Mouse (Mus musculus) stomach, embryonic 14.5 days (tissue): Measurements from ENCODE around the gene Gltpd2. TPM values are rescaled to one million over a fixed set of nuclear protein-coding genes. Genes with fewer than 3 reads are reported as not detected.
"Not testable (repeated sequence)": the region's sequence is repeated elsewhere in the genome, so short reads cannot be mapped to it uniquely, and the experiment has no call there.

ENCODE experiments used
- ATAC-seq: fragments of 200-750 bp; cut with Nextera tagmentation; 2 replicates; pipeline ENCODE4 v1.8.0; 2017; ENCODE audit warnings: low read depth, moderate TSS enrichment; ENCODE audit not compliant: insufficient number of reproducible peaks, insufficient read depth, low FRiP score
- H3K27ac ChIP-seq: fragments of 300-500 bp; sonication (generic); 2 replicates; pipeline ENCODE4 v1.5.1; 2014; ENCODE audit warnings: mild to moderate bottlenecking, low read length, moderate library complexity, mixed read lengths
- H3K27me3 ChIP-seq: fragments of 300-500 bp; sonication (generic); 2 replicates; pipeline ENCODE4 v1.6.1; 2014; ENCODE audit warnings: low read length, control low read depth, mixed read lengths; ENCODE audit not compliant: control insufficient read depth, insufficient read depth
- H3K36me3 ChIP-seq: fragments of 300-500 bp; sonication (generic); 2 replicates; pipeline ENCODE4 v1.6.1; 2014; ENCODE audit warnings: mild to moderate bottlenecking, control low read depth, low read length, moderate library complexity, mixed read lengths; ENCODE audit not compliant: control insufficient read depth, insufficient read depth
- H3K4me1 ChIP-seq: fragments of 300-500 bp; sonication (generic); 2 replicates; pipeline ENCODE4 v1.6.1; 2014; ENCODE audit warnings: low read length, control low read depth, mixed read lengths; ENCODE audit not compliant: control insufficient read depth, insufficient read depth
- H3K4me2 ChIP-seq: fragments of 300-500 bp; sonication (generic); replicated peaks from 2 replicates; pipeline ENCODE4 v1.6.1; 2014; ENCODE audit warnings: low read depth, low read length, control low read depth
- H3K4me3 ChIP-seq: fragments of 300-500 bp; sonication (generic); 2 replicates; pipeline ENCODE4 v1.5.1; 2014; ENCODE audit warnings: low read depth, low read length, control low read depth
- H3K9ac ChIP-seq: fragments of 300-500 bp; sonication (generic); replicated peaks from 2 replicates; pipeline ENCODE4 v1.6.1; 2014; ENCODE audit warnings: low read depth, mild to moderate bottlenecking, control low read depth, low read length, moderate library complexity, mixed read lengths
- H3K9me3 ChIP-seq: fragments of 300-500 bp; sonication (generic); 2 replicates; pipeline ENCODE4 v1.6.1; 2016; ENCODE audit warnings: low read depth, low read length, control low read depth; ENCODE audit not compliant: control insufficient read depth
- WGBS: fragments of 180-500 bp; shearing (Covaris S2); extraction: QIAGEN DNeasy Blood & Tissue Kit; methylation state at CpG from one replicate; pipeline ENCODE4 v1.1.7; 2014; 5-methylcytosine and 5-hydroxymethylcytosine counted together
- polyA plus RNA-seq: library from polyadenylated mRNA; unstranded; fragments of >200 nt; fragmentation: Nextera tagmentation; extraction: Ambion mirVana; gene quantifications from 2 replicates; pipeline ENCODE4 v1.2.1, GENCODE M21; 2014

The Gltpd2 gene
- polyA plus RNA-seq, 1 experiment from 2014 or later = 0.81 TPM

- H3K9me3 ChIP-seq = no peaks in the 10 kb centered on the region
- no peak for ATAC-seq
- H3K4me2 ChIP-seq = no peak overlapping the region
- H3K9ac ChIP-seq = no peak overlapping the region
- no peak overlapping the region for H3K4me3 ChIP-seq
- WGBS = 92% methylated on average over 7 of the region's 7 CpGs
- H3K4me1 ChIP-seq = peaks cover 3% of the 10 kb centered on the region; the same call in 1 of the 2 replicates
- H3K27ac ChIP-seq = no peak overlapping the region
- H3K36me3 ChIP-seq = no peaks in the 10 kb centered on the region
- H3K27me3 ChIP-seq = no peaks in the 10 kb centered on the region
Observed at GRCm38 (mm10) chr11:70511825-70512224, 7.2 kb upstream of the Gltpd2 start.

DNA sequence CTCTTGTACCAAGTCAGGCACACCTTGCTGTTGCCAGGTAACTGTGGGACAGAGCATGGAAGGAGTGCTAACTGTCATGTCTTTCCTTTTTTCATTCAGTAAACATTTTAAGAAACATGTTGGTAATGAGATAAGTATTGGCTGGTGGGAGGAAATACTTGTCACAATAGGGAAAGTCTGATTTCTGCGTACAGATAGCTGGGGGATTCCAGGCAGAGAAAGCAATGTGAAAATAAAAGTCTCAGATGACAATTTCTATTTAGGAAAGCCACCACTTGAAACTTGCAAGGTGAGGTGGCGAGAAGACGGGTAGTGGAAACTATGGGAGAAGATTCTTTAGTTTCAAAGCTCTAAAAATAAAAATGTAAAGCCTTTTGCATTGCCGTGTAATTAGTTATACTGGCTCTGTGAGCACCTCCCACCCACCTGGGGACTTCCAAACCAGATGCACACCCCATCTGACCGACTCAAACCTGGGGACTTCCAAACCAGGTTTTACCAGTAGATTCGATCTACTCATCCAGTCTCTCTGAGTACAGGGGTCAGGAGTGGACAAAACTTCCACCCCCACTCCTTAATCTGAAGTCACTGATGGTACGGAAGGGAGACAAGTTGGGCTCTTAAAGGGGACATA, 6.2 kb upstream of the Gltpd2 start:
- H3K27ac ChIP-seq = no peak overlapping the region
- no peaks in the 10 kb centered on the region for H3K9me3 ChIP-seq
- H3K4me2 ChIP-seq = no peak overlapping the region
- no peak overlapping the region for H3K9ac ChIP-seq
- no peak for ATAC-seq
- H3K4me3 ChIP-seq = no peak overlapping the region
- 76% methylated on average over 7 of the region's 7 CpGs for WGBS
- H3K36me3 ChIP-seq = no peaks in the 10 kb centered on the region
- H3K27me3 ChIP-seq = no peaks in the 10 kb centered on the region
- H3K4me1 ChIP-seq = peaks cover 3% of the 10 kb centered on the region; the same call in 1 of the 2 replicates

- 57% methylated on average over 11 of the region's 11 CpGs for WGBS
- no peak for ATAC-seq
- Histone ChIP-seq H3K27me3 (no peaks in the 10 kb centered on the region), H3K4me2 (no peak overlapping the region), H3K9me3 (no peaks in the 10 kb centered on the region), H3K4me3 (no peak overlapping the region), H3K9ac (no peak overlapping the region), H3K4me1 (peaks cover 3% of the 10 kb centered on the region; the same call in 1 of the 2 replicates), H3K27ac (no peak overlapping the region), H3K36me3 (no peaks in the 10 kb centered on the region)
Observed at GRCm38 (mm10) chr11:70513520-70513919, 5.5 kb upstream of the Gltpd2 start.

- Histone ChIP-seq H3K36me3 (no peaks in the 10 kb centered on the region), H3K4me1 (peaks cover 3% of the 10 kb centered on the region; the same call in 1 of the 2 replicates), H3K4me3 (no peak within 1 kb of the TSS), H3K27ac (no peak within 1 kb of the TSS), H3K4me2 (no peak within 1 kb of the TSS), H3K27me3 (no peaks in the 10 kb centered on the region), H3K9ac (no peak within 1 kb of the TSS), H3K9me3 (no peaks in the 10 kb centered on the region)
- ATAC-seq = no peak
- 85% methylated on average over 7 of the region's 7 CpGs for WGBS
Observed at GRCm38 (mm10) chr11:70514288-70514687, 4.7 kb upstream of the Gltpd2 start, which contains the start of gene Vmo1. Gene Vmo1 (minus strand): TSS chr11:70514616.

DNA sequence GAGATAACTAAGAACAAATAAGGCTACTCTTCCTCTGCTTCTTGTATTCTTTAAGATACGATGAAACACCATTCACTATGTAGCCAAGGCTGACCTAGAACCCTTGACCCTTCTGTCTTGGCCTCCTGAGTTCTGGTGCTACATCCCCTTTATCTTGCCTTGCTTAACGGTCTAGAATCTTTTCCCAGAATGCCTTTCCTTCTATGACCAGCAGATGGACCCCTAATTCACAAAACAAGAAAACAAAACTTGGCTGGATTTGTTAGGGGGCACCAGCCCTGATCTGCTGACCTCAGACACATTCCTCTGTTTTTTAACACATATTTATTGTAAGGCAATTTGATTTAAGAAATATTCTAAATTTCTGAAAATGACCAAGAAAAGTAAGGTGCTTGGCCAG, 2.6 kb upstream of the Gltpd2 start:
- Histone ChIP-seq H3K4me1 (0 out of 2 replicates have a peak, but pooled peaks cover 5% of the 10 kb centered on the region), H3K4me2 (no peak overlapping the region), H3K4me3 (no peak overlapping the region), H3K27ac (no peak overlapping the region), H3K36me3 (no peaks in the 10 kb centered on the region), H3K9ac (no peak overlapping the region), H3K27me3 (no peaks in the 10 kb centered on the region), H3K9me3 (no peaks in the 10 kb centered on the region)
- no peak for ATAC-seq
- 23% methylated on average over 2 of the region's 2 CpGs for WGBS

DNA sequence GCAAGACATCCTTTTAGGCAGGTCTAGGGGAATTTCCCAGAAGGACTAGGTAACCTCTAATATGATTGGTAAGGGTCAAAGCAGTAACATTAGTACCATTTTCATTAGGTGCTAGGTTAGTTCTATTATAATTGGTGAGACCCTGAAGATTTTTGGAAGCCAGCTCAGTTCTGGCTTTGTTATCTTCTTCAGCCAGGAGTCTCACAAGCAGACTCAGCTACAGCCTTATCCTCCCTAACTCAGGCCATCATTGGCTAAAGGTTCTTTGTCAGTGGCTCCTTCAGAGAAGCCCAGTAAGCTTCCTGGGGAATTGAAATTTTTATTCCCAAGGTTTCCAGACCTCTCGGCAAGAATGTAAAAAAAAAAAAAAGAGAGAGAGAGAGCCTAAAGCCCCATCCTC, 560 bp upstream of the Gltpd2 start:
- 47% methylated on average over 1 of the region's 1 CpGs for WGBS
- Histone ChIP-seq H3K27ac (no peak overlapping the region), H3K4me1 (0 out of 2 replicates have a peak, but pooled peaks cover 5% of the 10 kb centered on the region), H3K4me3 (no peak overlapping the region), H3K4me2 (no peak overlapping the region), H3K27me3 (no peaks in the 10 kb centered on the region), H3K9ac (no peak overlapping the region), H3K36me3 (no peaks in the 10 kb centered on the region), H3K9me3 (no peaks in the 10 kb centered on the region)
- no peak for ATAC-seq

- Histone ChIP-seq H3K4me3 (peak overlapping the region; percentile 33), H3K36me3 (no peaks in the 10 kb centered on the region), H3K4me1 (0 out of 2 replicates have a peak, but pooled peaks cover 5% of the 10 kb centered on the region), H3K4me2 (peak overlapping the region; percentile 60), H3K9ac (peak overlapping the region; percentile 46), H3K9me3 (no peaks in the 10 kb centered on the region), H3K27me3 (no peaks in the 10 kb centered on the region), H3K27ac (peak overlapping the region; percentile 71)
- 10% methylated on average over 41 of the region's 41 CpGs for WGBS
- peak; percentile 46; the same call in 1 of the 2 replicates for ATAC-seq
Observed at GRCm38 (mm10) chr11:70520178-70520769, 1.3 kb downstream of the Gltpd2 start.

DNA sequence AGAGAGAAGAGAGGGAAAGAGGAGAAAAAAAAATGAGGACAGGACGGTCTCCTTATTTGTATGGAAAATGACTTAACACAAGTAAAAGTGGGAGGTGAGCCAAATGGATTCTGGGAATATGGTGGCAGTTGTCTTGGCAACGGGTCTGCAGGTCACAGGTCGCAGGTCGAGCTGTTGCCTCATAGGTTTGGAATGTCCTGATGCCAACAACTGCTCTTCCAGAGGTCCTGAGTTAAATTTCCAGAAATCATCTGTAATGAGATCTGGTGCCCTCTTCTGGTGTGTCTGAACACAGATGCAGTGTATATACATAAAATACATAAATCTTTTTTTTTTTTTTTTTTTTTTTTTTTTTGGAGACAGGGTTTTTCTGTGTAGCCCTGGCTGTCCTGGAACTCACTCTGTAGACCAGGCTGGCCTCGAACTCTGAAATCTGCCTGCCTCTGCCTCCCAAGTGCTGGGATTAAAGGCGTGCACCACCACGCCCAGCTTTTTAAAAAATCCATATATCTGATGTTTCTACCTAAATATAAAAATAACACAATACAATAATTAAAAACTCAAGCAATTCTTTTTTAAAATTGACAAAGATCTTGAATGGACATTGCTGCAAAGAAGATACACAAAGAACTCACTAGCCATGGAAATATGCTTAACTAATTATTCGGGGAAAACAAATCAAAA, 4.5 kb downstream of the Gltpd2 start:
- not testable (repeated sequence) for H3K9ac ChIP-seq, H3K27me3 ChIP-seq, ATAC-seq, H3K9me3 ChIP-seq, H3K27ac ChIP-seq, H3K4me3 ChIP-seq, H3K4me2 ChIP-seq
- H3K36me3 ChIP-seq = peaks cover 21% of the 10 kb centered on the region
- H3K4me1 ChIP-seq = peaks cover 11% of the 10 kb centered on the region; the same call in 1 of the 2 replicates
- WGBS = 86% methylated on average over 8 of the region's 8 CpGs
